Mouse (Mus musculus): ENCODE measurements around the gene Snx1. TPM values are rescaled to one million over a fixed set of nuclear protein-coding genes. Genes with fewer than 3 reads are reported as not detected.

The Snx1 gene
- polyA plus RNA-seq, 1 experiment, result 57.3 TPM

GRCm38 (mm10) chr9:66066791-66067190 lies 59.6 kb downstream of the Snx1 start:
- no peak overlapping the region for H3K4me3 ChIP-seq (replicated peaks; ENCODE audit: extremely low read depth, low read depth, low read length)
- no peak for DNase-seq
- 89% methylated on average over 3 of the region's 3 CpGs for WGBS
- peaks cover 4% of the 10 kb centered on the region; the same call in 1 of the 2 replicates for H3K4me1 ChIP-seq (ENCODE audit: control insufficient read depth, insufficient read depth, low read length)
- TF ChIP-seq POLR2A (IDR thresholded peaks at IDR 0.05; ENCODE audit: borderline replicate concordance, extremely low read depth, low read depth, low read length) (no peak), CTCF (IDR thresholded peaks at IDR 0.05; ENCODE audit: insufficient read depth, low read length) (no peak)

GRCm38 (mm10) chr9:66064316-66064715 lies 62.1 kb downstream of the Snx1 start:
- DNase-seq, result no peak
- 90% methylated on average over 11 of the region's 11 CpGs for WGBS
- TF ChIP-seq POLR2A (IDR thresholded peaks at IDR 0.05; ENCODE audit: borderline replicate concordance, extremely low read depth, low read depth, low read length) (no peak), CTCF (IDR thresholded peaks at IDR 0.05; ENCODE audit: insufficient read depth, low read length) (no peak)
- Histone ChIP-seq H3K4me1 (ENCODE audit: control insufficient read depth, insufficient read depth, low read length) (peaks cover 6% of the 10 kb centered on the region; the same call in 1 of the 2 replicates), H3K4me3 (replicated peaks; ENCODE audit: extremely low read depth, low read depth, low read length) (no peak overlapping the region)

- no peak for DNase-seq
- Histone ChIP-seq H3K4me3 (replicated peaks; ENCODE audit: extremely low read depth, low read depth, low read length) (no peak overlapping the region), H3K4me1 (ENCODE audit: control insufficient read depth, insufficient read depth, low read length) (peaks cover 3% of the 10 kb centered on the region; the same call in 1 of the 2 replicates)
- TF ChIP-seq POLR2A (IDR thresholded peaks at IDR 0.05; ENCODE audit: borderline replicate concordance, extremely low read depth, low read depth, low read length) (no peak), CTCF (IDR thresholded peaks at IDR 0.05; ENCODE audit: insufficient read depth, low read length) (no peak)
- 93% methylated on average over 3 of the region's 3 CpGs for WGBS
Observed at GRCm38 (mm10) chr9:66063446-66063845, 62.9 kb downstream of the Snx1 start.

GRCm38 (mm10) chr9:66061656-66062055 lies 64.7 kb downstream of the Snx1 start:
- H3K4me3 ChIP-seq (replicated peaks; ENCODE audit: extremely low read depth, low read depth, low read length), result no peak overlapping the region
- no peak for DNase-seq
- WGBS, result 69% methylated on average over 3 of the region's 3 CpGs
- no peak for TF ChIP-seq POLR2A (IDR thresholded peaks at IDR 0.05; ENCODE audit: borderline replicate concordance, extremely low read depth, low read depth, low read length)
- peaks cover 3% of the 10 kb centered on the region; the same call in 1 of the 2 replicates for H3K4me1 ChIP-seq (ENCODE audit: control insufficient read depth, insufficient read depth, low read length)

GRCm38 (mm10) chr9:66060986-66061385 lies 65.4 kb downstream of the Snx1 start:
- DNase-seq, result no peak
- no peak for TF ChIP-seq CTCF (IDR thresholded peaks at IDR 0.05; ENCODE audit: insufficient read depth, low read length)
- TF ChIP-seq POLR2A (IDR thresholded peaks at IDR 0.05; ENCODE audit: borderline replicate concordance, extremely low read depth, low read depth, low read length), result no peak
- 20% methylated on average over 4 of the region's 4 CpGs for WGBS
- H3K4me1 ChIP-seq (ENCODE audit: control insufficient read depth, insufficient read depth, low read length), result peaks cover 3% of the 10 kb centered on the region; the same call in 1 of the 2 replicates
- peak overlapping the region; percentile 38 for H3K4me3 ChIP-seq (replicated peaks; ENCODE audit: extremely low read depth, low read depth, low read length)

GRCm38 (mm10) chr9:66060308-66060647 lies 66.1 kb downstream of the Snx1 start:
- Histone ChIP-seq H3K4me3 (replicated peaks; ENCODE audit: extremely low read depth, low read depth, low read length) (peak overlapping the region; percentile 73), H3K4me1 (ENCODE audit: control insufficient read depth, insufficient read depth, low read length) (peaks cover 3% of the 10 kb centered on the region; the same call in 1 of the 2 replicates)
- no peak for DNase-seq
- TF ChIP-seq CTCF (IDR thresholded peaks at IDR 0.05; ENCODE audit: insufficient read depth, low read length), result no peak
- TF ChIP-seq POLR2A (IDR thresholded peaks at IDR 0.05; ENCODE audit: borderline replicate concordance, extremely low read depth, low read depth, low read length), result no peak
- WGBS, result under 1% methylated on average over 20 of the region's 20 CpGs

- Histone ChIP-seq H3K4me1 (ENCODE audit: control insufficient read depth, insufficient read depth, low read length) (peaks cover 3% of the 10 kb centered on the region; the same call in 1 of the 2 replicates), H3K4me3 (replicated peaks; ENCODE audit: extremely low read depth, low read depth, low read length) (peak within 1 kb of the TSS; percentile 81)
- TF ChIP-seq POLR2A (IDR thresholded peaks at IDR 0.05; ENCODE audit: borderline replicate concordance, extremely low read depth, low read depth, low read length) (peak; percentile 90; the same call in 1 of the 2 replicates), CTCF (IDR thresholded peaks at IDR 0.05; ENCODE audit: insufficient read depth, low read length) (no peak)
- peak; percentile 95 for DNase-seq
- 2% methylated on average over 51 of the region's 51 CpGs for WGBS
Observed at GRCm38 (mm10) chr9:66059583-66060307, 66.6 kb downstream of the Snx1 start, which contains the start of gene Ppib. TSS of gene Ppib (plus strand) at chr9:66060222.

GRCm38 (mm10) chr9:66053620-66054019 lies 72.8 kb downstream of the Snx1 start:
- H3K4me1 ChIP-seq (ENCODE audit: control insufficient read depth, insufficient read depth, low read length), result no peaks in the 10 kb centered on the region
- no peak for DNase-seq
- TF ChIP-seq POLR2A (IDR thresholded peaks at IDR 0.05; ENCODE audit: borderline replicate concordance, extremely low read depth, low read depth, low read length), result no peak
- no peak for TF ChIP-seq CTCF (IDR thresholded peaks at IDR 0.05; ENCODE audit: insufficient read depth, low read length)
- no peak overlapping the region for H3K4me3 ChIP-seq (replicated peaks; ENCODE audit: extremely low read depth, low read depth, low read length)
- WGBS, result 65% methylated on average over 1 of the region's 1 CpGs

GRCm38 (mm10) chr9:66052731-66053130 lies 73.7 kb downstream of the Snx1 start:
- DNase-seq, result no peak
- WGBS, result 90% methylated on average over 1 of the region's 1 CpGs
- no peaks in the 10 kb centered on the region for H3K4me1 ChIP-seq (ENCODE audit: control insufficient read depth, insufficient read depth, low read length)
- H3K4me3 ChIP-seq (replicated peaks; ENCODE audit: extremely low read depth, low read depth, low read length), result no peak overlapping the region
- TF ChIP-seq POLR2A (IDR thresholded peaks at IDR 0.05; ENCODE audit: borderline replicate concordance, extremely low read depth, low read depth, low read length) (no peak), CTCF (IDR thresholded peaks at IDR 0.05; ENCODE audit: insufficient read depth, low read length) (no peak)

- WGBS, result 77% methylated on average over 4 of the region's 4 CpGs
- TF ChIP-seq CTCF (IDR thresholded peaks at IDR 0.05; ENCODE audit: insufficient read depth, low read length) (no peak), POLR2A (IDR thresholded peaks at IDR 0.05; ENCODE audit: borderline replicate concordance, extremely low read depth, low read depth, low read length) (no peak)
- no peaks in the 10 kb centered on the region for H3K4me1 ChIP-seq (ENCODE audit: control insufficient read depth, insufficient read depth, low read length)
- DNase-seq, result no peak
- H3K4me3 ChIP-seq (replicated peaks; ENCODE audit: extremely low read depth, low read depth, low read length), result no peak overlapping the region
Observed at GRCm38 (mm10) chr9:66051493-66051892, 74.9 kb downstream of the Snx1 start.

All from lung, adult 2 months (tissue).